Mouse (Mus musculus): ENCODE measurements at regions not wholly inside any gene's neighbourhood (a gene's known extent, or its start where the extent isn't known, plus 50 kb on each side); places are given as distances from the start of the nearest gene placed in this dataset.

DNA sequence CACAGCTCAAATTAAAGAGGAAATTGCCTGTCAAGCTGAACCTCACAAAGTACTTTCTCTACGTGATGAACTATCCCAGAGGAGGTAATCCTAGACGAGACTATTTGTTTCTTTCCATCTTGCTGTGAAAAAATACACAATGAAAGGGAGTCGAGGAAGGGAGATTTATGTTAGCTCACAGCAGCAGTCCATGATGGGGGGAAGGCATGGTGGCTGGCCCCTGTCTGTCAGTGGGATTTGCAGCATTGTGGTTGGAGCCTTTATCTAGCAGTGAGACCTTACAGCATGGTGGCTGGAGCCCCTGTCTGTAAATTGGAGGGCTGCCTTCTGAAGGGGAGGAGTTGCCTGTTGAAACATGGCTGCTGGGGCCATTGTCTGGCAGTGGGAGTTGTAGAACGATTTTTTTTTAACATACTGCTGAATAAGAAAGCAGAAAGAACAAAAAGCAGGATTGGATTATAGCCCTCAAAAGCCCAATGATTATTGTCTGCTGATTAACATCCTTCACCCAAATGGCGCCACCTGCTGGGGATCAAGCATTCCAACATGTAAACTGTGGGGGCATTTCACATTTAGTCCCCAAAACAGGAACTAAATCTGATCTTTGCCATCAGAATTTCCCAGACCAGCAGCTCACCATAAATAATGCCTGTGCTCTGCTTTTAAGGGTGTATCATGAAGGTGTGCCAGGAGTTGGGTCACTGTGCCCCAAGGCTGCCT is 54.0 kb upstream of the Ripor2 start:
- peak; percentile 47 for DNase-seq
